Mouse (Mus musculus) G1E (cell line): Measurements from ENCODE around the gene Prdm10. TPM values are rescaled to one million over a fixed set of nuclear protein-coding genes. Genes with fewer than 3 reads are reported as not detected.

Source experiments
- ATAC-seq: 2 replicates; pipeline ENCODE4 v1.8.0; 2016; ENCODE audit warnings: mild to moderate bottlenecking; ENCODE audit not compliant: insufficient number of reproducible peaks, poor library complexity, low FRiP score, severe bottlenecking; ENCODE audit errors: extremely low read depth
- DNase-seq: peaks from one replicate; pipeline ENCODE4 v3.0.0; 2012; ENCODE audit warnings: low spot score
- H3K27me3 ChIP-seq: 2 replicates; pipeline ENCODE4 v1.6.1; 2012; ENCODE audit warnings: mild to moderate bottlenecking, low read length, inconsistent platforms; ENCODE audit not compliant: insufficient read depth
- H3K36me3 ChIP-seq: replicated peaks from 2 replicates; pipeline ENCODE3; 2012; ENCODE audit warnings: mild to moderate bottlenecking, inconsistent platforms
- H3K4me1 ChIP-seq: 2 replicates; pipeline ENCODE4 v1.6.1; 2012; ENCODE audit warnings: low read depth, low read length, inconsistent platforms, mixed read lengths; ENCODE audit not compliant: insufficient read depth
- H3K4me3 ChIP-seq: 2 replicates; pipeline ENCODE4 v1.5.1; 2012; ENCODE audit warnings: low read depth, mild to moderate bottlenecking, inconsistent platforms, low read length, moderate library complexity, mixed read lengths
- H3K9me3 ChIP-seq: replicated peaks from 2 replicates; pipeline ENCODE4 v1.6.1; 2012; ENCODE audit warnings: inconsistent platforms
- CTCF ChIP-seq: IDR thresholded peaks from 2 replicates; pipeline ENCODE4 v1.5.1; 2012; ENCODE audit warnings: low read depth, low read length, inconsistent platforms, mixed read lengths
- GATA1 ChIP-seq: IDR thresholded peaks from 2 replicates; pipeline ENCODE4 v1.6.1; 2012; ENCODE audit warnings: borderline replicate concordance, low read length, inconsistent platforms, mixed read lengths
- GATA2 ChIP-seq: IDR thresholded peaks from 2 replicates; pipeline ENCODE4 v1.6.1; 2012; ENCODE audit warnings: low read depth, low read length, inconsistent platforms, borderline replicate concordance
- POLR2AphosphoS5 ChIP-seq: IDR thresholded peaks from 2 replicates; pipeline ENCODE4 v1.6.1; 2012; ENCODE audit warnings: low read depth, low read length, inconsistent platforms; ENCODE audit not compliant: insufficient replicate concordance
- TAL1 ChIP-seq: conservative IDR thresholded peaks from 2 replicates; pipeline ENCODE4 v1.6.1; 2012; ENCODE audit warnings: low read depth, low read length, inconsistent platforms, mixed read lengths
- polyA plus RNA-seq: library from polyadenylated mRNA; stranded (reverse); fragments of >175 nt; gene quantifications from 2 replicates; pipeline ENCODE4 v1.2.3, GENCODE M21; 2012
- total RNA-seq, 2 experiments: library from RNA; stranded (forward) in 1 of 2; stranded (reverse) in 1 of 2; fragments of 200-1000 nt in 1 of 2; fragments of >200 nt in 1 of 2; fragmentation: Nextera tagmentation in 1 of 2; gene quantifications; 2 replicates each; pipeline ENCODE4 v1.2.3; 2014 to 2017

The Prdm10 gene
- total and polyA plus RNA-seq, 3 experiments = 5.3 to 19.9 (median 9.9) TPM

DNA sequence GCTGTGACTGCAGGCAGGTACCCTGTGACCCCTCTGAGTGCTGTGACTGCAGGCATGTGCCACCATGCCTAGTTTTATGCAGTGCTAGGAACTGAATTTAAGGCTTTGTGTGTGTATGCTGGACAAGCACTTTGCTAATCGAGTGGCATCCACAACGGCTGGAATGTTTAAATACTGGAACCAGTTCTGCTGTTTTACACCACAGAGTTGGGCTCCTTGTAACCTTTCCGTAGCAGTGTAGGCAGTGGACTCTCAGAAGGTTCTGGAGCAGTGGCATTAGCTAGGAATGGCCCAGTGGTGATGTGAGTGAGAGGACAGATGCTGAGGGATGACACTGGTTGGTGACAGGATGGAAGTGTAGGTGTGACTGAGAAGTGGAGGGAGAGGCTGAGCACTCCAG is 26.9 kb downstream of the Prdm10 start:
- TF ChIP-seq GATA1 (no peak), POLR2AphosphoS5 (no peak), CTCF (no peak), GATA2 (no peak), TAL1 (no peak)
- no peaks in the 10 kb centered on the region; the same call in 1 of the 2 replicates for H3K9me3 ChIP-seq
- peaks cover 6% of the 10 kb centered on the region for H3K4me1 ChIP-seq
- no peaks in the 10 kb centered on the region for H3K27me3 ChIP-seq
- ATAC-seq (no peak), DNase-seq (no peak)
- peaks cover 28% of the 10 kb centered on the region for H3K36me3 ChIP-seq
- no peak overlapping the region for H3K4me3 ChIP-seq

DNA sequence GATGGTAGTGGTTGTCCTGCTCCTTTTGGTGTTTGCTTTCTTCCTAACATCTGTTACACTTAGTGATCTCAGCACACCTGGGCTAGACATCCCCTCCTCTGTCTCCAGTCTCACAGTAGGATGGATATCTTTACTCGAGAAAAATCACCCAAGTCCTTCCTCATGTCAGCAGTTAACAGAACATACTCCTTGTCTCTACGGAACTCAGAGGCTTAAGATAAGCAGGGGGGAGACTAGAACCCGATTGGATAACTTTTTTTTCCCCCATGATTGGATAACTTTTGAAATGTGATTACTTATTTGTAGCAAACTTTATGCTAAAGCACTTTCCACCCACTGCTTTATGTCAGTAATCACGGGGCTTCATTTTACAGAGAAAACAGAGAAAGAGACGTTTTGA is 28.7 kb downstream of the Prdm10 start:
- no peaks in the 10 kb centered on the region for H3K27me3 ChIP-seq
- DNase-seq (no peak), ATAC-seq (no peak)
- H3K36me3 ChIP-seq = peaks cover 33% of the 10 kb centered on the region
- H3K4me1 ChIP-seq = peaks cover 14% of the 10 kb centered on the region
- no peaks in the 10 kb centered on the region; the same call in 1 of the 2 replicates for H3K9me3 ChIP-seq
- no peak for TF ChIP-seq CTCF
- no peak for TF ChIP-seq GATA1
- no peak for TF ChIP-seq TAL1
- TF ChIP-seq POLR2AphosphoS5 = no peak
- TF ChIP-seq GATA2 = no peak
- H3K4me3 ChIP-seq = no peak overlapping the region

DNA sequence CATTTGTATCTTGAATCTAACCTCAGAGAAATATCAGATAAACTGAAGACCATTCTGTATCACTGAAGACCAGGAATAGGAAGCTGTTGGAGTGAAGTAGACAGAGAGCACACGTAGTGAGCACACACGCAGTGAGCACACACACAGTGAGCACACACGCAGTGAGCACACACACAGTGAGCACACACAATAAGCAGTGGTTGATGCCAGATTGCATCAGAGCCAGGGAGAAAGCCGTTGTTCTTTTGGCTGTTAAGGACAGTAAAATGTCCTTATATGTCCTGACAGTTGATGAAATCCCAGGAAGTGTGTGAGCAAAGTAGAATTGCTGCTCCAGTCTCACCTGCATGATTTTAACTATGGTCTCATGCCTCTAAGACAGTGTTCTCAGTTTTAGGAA is 30.3 kb downstream of the Prdm10 start:
- no peaks in the 10 kb centered on the region for H3K27me3 ChIP-seq
- peaks cover 17% of the 10 kb centered on the region for H3K4me1 ChIP-seq
- TF ChIP-seq GATA1 (no peak), POLR2AphosphoS5 (no peak), CTCF (no peak), GATA2 (no peak), TAL1 (no peak)
- H3K9me3 ChIP-seq = no peaks in the 10 kb centered on the region; the same call in 1 of the 2 replicates
- ATAC-seq = no peak
- H3K4me3 ChIP-seq = no peak overlapping the region
- DNase-seq = no peak
- peaks cover 37% of the 10 kb centered on the region for H3K36me3 ChIP-seq

DNA sequence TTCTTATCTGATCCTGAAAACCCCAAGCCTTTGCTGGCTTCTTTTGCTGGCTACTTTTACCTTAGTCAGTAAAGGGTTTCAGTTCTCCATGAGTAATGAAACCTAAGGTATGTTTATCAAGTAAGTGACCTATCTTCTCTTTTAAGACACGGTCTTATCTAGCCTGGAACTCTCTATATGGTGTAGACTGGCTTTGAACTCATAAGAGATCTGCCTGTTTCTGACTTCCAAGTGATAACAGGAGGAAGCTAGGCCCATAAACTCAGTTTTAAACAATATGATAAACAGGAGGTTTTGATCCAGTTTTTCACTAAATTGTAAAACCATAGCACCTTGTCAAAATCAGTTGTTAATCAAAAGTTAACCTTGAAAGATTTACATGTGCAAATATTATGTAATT is 33.5 kb downstream of the Prdm10 start:
- Histone ChIP-seq H3K27me3 (no peaks in the 10 kb centered on the region), H3K36me3 (peaks cover 40% of the 10 kb centered on the region), H3K9me3 (no peaks in the 10 kb centered on the region; the same call in 1 of the 2 replicates), H3K4me1 (peaks cover 16% of the 10 kb centered on the region), H3K4me3 (no peak overlapping the region)
- TF ChIP-seq POLR2AphosphoS5 = no peak
- no peak for DNase-seq
- ATAC-seq = no peak

DNA sequence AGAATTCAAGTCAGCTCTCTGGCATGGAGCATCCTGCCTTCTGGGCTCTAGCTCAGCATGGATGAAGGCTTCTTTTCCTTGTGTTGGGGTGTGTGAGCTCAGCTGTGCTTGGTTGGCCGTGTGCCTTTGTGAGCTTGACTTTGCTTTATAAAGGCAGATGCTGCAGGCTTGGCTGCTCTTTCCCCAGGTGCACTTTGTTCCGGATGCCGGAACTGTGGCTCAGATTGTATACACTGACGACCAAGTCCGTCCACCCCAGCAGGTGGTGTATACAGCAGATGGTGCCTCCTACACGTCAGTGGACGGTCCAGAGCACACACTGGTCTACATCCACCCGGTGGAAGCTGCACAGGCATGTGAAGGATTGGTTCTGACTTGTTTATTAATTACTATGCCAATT is 35.6 kb downstream of the Prdm10 start:
- Histone ChIP-seq H3K4me3 (no peak overlapping the region), H3K27me3 (no peaks in the 10 kb centered on the region), H3K4me1 (peaks cover 12% of the 10 kb centered on the region), H3K9me3 (no peaks in the 10 kb centered on the region; the same call in 1 of the 2 replicates), H3K36me3 (peaks cover 42% of the 10 kb centered on the region)
- DNase-seq (no peak), ATAC-seq (no peak)
- no peak for TF ChIP-seq CTCF
- TF ChIP-seq GATA1 = no peak
- TF ChIP-seq POLR2AphosphoS5 = no peak
- TF ChIP-seq GATA2 = no peak
- TF ChIP-seq TAL1 = no peak

DNA sequence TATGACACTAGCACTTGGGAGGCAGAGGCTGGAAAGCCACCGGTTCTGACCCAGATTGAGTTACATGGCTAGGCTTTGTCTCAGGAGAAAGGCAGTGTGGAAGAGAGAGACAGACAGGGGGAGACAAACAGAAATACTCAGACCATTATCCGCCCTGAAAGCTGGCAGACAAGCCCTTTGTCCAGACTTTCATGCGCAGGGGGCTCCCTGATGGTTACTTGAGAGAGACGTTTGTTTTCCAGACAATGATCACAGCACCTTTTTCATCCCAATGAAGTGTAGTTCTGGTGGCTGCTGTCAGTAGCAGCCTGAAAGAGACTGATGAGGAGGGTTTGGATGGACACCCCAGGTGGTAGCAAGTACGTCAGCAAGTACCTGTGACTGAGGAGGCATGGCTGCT is 38.6 kb downstream of the Prdm10 start:
- DNase-seq (no peak), ATAC-seq (no peak)
- Histone ChIP-seq H3K36me3 (peaks cover 46% of the 10 kb centered on the region), H3K4me1 (peaks cover 7% of the 10 kb centered on the region; the same call in 1 of the 2 replicates), H3K4me3 (no peak overlapping the region), H3K27me3 (no peaks in the 10 kb centered on the region), H3K9me3 (no peaks in the 10 kb centered on the region)
- TF ChIP-seq POLR2AphosphoS5 (no peak), CTCF (no peak), TAL1 (no peak), GATA1 (no peak), GATA2 (no peak)

DNA sequence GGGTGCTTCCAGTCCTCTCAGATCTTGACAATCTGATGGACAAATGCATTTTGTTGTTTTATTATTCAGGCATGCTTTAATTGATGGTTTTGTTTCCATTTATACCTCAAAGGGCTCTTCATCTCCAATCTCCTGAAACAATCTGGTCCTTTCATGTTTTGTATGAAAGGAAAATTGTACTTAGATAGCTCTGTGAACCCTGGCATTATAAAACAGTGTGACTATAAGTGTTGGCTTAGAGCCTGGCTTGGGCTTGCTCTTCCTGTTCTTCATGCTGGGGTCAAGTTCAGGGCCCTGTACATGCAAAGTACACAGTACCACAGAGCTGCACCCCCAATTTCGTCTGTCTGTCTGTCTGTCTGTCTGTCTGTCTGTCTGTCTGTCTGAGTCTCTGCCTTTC is 40.4 kb downstream of the Prdm10 start:
- Histone ChIP-seq H3K4me3 (no peak overlapping the region), H3K27me3 (no peaks in the 10 kb centered on the region), H3K36me3 (peaks cover 53% of the 10 kb centered on the region), H3K4me1 (peaks cover 4% of the 10 kb centered on the region; the same call in 1 of the 2 replicates), H3K9me3 (no peaks in the 10 kb centered on the region)
- no peak for TF ChIP-seq POLR2AphosphoS5
- ATAC-seq (no peak), DNase-seq (no peak)
